In genomic region chr5:64853421-64853820, GRCm38 (mm10) we compare ENCODE assay signal across 16 mouse cellular contexts. TPM values are rescaled to one million over a fixed set of nuclear protein-coding genes. Genes with fewer than 3 reads are reported as not detected.
A peak's percentile ranks its signal among the peaks of the same experiment; 100 is the strongest.
DNase-seq lines count a peak whose midpoint lies in the region; ATAC-seq lines count a peak whose summit lies in the region.
"Had no signal": no experiment of that assay in that cellular context is flagged by ENCODE, and none has a peak within 500 bp of the region (broad histone marks: within the 10 kb centered on the region; RNA-seq: fewer than 3 reads in every experiment).

No protein-coding gene starts in this region.

- no peak for DNase-seq in heart, adult 11 months
- DNase-seq in limb, embryonic 10.5 days (ENCODE audit: low spot score): no peak
- DNase-seq in layer of hippocampus, postnatal 36 days: no peak
- DNase-seq: cerebellum, adult 11 months; gastrocnemius, postnatal 36 days; left cerebral cortex, postnatal 4 days; spleen, adult 18-20 months had no signal

- H3K36me3 ChIP-seq in heart, embryonic 15.5 days: no peaks in the 10 kb centered on the region
- H3K36me3 ChIP-seq in limb, embryonic 12.5 days: no peaks in the 10 kb centered on the region
- H3K36me3 ChIP-seq in limb, embryonic 10.5 days: no peaks in the 10 kb centered on the region
- H3K36me3 ChIP-seq in forebrain, embryonic 16.5 days (ENCODE audit: control insufficient read depth, insufficient read depth): no peaks in the 10 kb centered on the region
- H3K36me3 ChIP-seq in stomach, embryonic 16.5 days (ENCODE audit: control insufficient read depth, insufficient read depth, low read length): no peaks in the 10 kb centered on the region
- H3K36me3 ChIP-seq: G1E; hindbrain, embryonic 13.5 days; midbrain, embryonic 12.5 days had no signal

- no peak overlapping the region for H3K4me2 ChIP-seq in heart, embryonic 15.5 days
- no peak overlapping the region for H3K4me2 ChIP-seq in limb, embryonic 12.5 days
- no peak overlapping the region for H3K4me2 ChIP-seq in forebrain, embryonic 16.5 days (ENCODE audit: low read length)
- H3K4me2 ChIP-seq in stomach, embryonic 16.5 days (ENCODE audit: low read depth, low read length): no peak overlapping the region
- H3K4me2 ChIP-seq: hindbrain, embryonic 13.5 days; midbrain, embryonic 12.5 days had no signal

- H3K4me1 ChIP-seq in heart, embryonic 15.5 days (replicated peaks): peaks cover 11% of the 10 kb centered on the region
- peaks cover 10% of the 10 kb centered on the region for H3K4me1 ChIP-seq in limb, embryonic 12.5 days (replicated peaks)
- H3K4me1 ChIP-seq in limb, embryonic 10.5 days: peaks cover 5% of the 10 kb centered on the region; the same call in 1 of the 2 replicates
- peaks cover 8% of the 10 kb centered on the region for H3K4me1 ChIP-seq in forebrain, embryonic 16.5 days (replicated peaks; ENCODE audit: control insufficient read depth, insufficient read depth, low read length)
- H3K4me1 ChIP-seq in stomach, embryonic 16.5 days (ENCODE audit: control insufficient read depth, insufficient read depth, low read length): peaks cover 11% of the 10 kb centered on the region
- H3K4me1 ChIP-seq: hindbrain, embryonic 13.5 days; midbrain, embryonic 12.5 days had no signal

- peak overlapping the region; percentile 35 for H3K27ac ChIP-seq in heart, embryonic 15.5 days
- peak overlapping the region; percentile 73; the same call in 1 of the 2 replicates for H3K27ac ChIP-seq in limb, embryonic 12.5 days
- H3K27ac ChIP-seq in limb, embryonic 10.5 days: no peak overlapping the region
- peak overlapping the region; percentile 60; the same call in 1 of the 2 replicates for H3K27ac ChIP-seq in forebrain, embryonic 16.5 days (ENCODE audit: low read length)
- H3K27ac ChIP-seq in stomach, embryonic 16.5 days (ENCODE audit: low read length): peak overlapping the region; percentile 88
- H3K27ac ChIP-seq: hindbrain, embryonic 13.5 days; liver, embryonic 14.5 days; macrophage; midbrain, embryonic 12.5 days had no signal

- 0 out of 2 replicates have a peak, but pooled peaks cover 10% of the 10 kb centered on the region for H3K9me3 ChIP-seq in heart, embryonic 15.5 days (replicated peaks)
- H3K9me3 ChIP-seq in limb, embryonic 12.5 days: peaks cover 4% of the 10 kb centered on the region; the same call in 1 of the 2 replicates
- no peaks in the 10 kb centered on the region for H3K9me3 ChIP-seq in limb, embryonic 10.5 days (replicated peaks)
- H3K9me3 ChIP-seq in forebrain, embryonic 16.5 days (ENCODE audit: control insufficient read depth, low read length): peaks cover 6% of the 10 kb centered on the region
- H3K9me3 ChIP-seq in stomach, embryonic 16.5 days (replicated peaks; ENCODE audit: control insufficient read depth, low read length): peaks cover 6% of the 10 kb centered on the region; the same call in 1 of the 2 replicates

- no peak overlapping the region for H3K4me3 ChIP-seq in heart, embryonic 15.5 days
- H3K4me3 ChIP-seq in limb, embryonic 12.5 days (replicated peaks): no peak overlapping the region
- H3K4me3 ChIP-seq in limb, embryonic 10.5 days: no peak overlapping the region
- H3K4me3 ChIP-seq in forebrain, embryonic 16.5 days (replicated peaks; ENCODE audit: low read length): no peak overlapping the region
- H3K4me3 ChIP-seq in stomach, embryonic 16.5 days (replicated peaks; ENCODE audit: low read length): no peak overlapping the region
- H3K4me3 ChIP-seq: hindbrain, embryonic 13.5 days; midbrain, embryonic 12.5 days had no signal

- 84% methylated on average over 5 of the region's 5 CpGs for WGBS in heart, embryonic 15.5 days
- WGBS in limb, embryonic 12.5 days: 88% methylated on average over 5 of the region's 5 CpGs
- WGBS in limb, embryonic 10.5 days: 92% methylated on average over 5 of the region's 5 CpGs
- 68% methylated on average over 5 of the region's 5 CpGs for WGBS in forebrain, embryonic 16.5 days
- 57% methylated on average over 5 of the region's 5 CpGs for WGBS in stomach, embryonic 16.5 days

- ATAC-seq in heart, embryonic 15.5 days (replicated peaks; ENCODE audit: insufficient number of reproducible peaks, insufficient read depth, low FRiP score, low read depth): no peak
- no peak for ATAC-seq in limb, embryonic 12.5 days (ENCODE audit: insufficient number of reproducible peaks, insufficient read depth, low FRiP score, low TSS enrichment, low read depth)
- no peak; the same call in none of the 2 replicates for ATAC-seq in forebrain, embryonic 16.5 days
- 0 out of 2 replicates have a peak, but pooled peaks have one; percentile 5 for ATAC-seq in stomach, embryonic 16.5 days (ENCODE audit: insufficient read depth, low FRiP score)

- H3K9ac ChIP-seq in heart, embryonic 15.5 days: no peak overlapping the region
- no peak overlapping the region for H3K9ac ChIP-seq in limb, embryonic 12.5 days (replicated peaks)
- H3K9ac ChIP-seq in forebrain, embryonic 16.5 days (replicated peaks; ENCODE audit: low read depth, low read length): no peak overlapping the region
- H3K9ac ChIP-seq in stomach, embryonic 16.5 days (ENCODE audit: low read length): no peak overlapping the region
- H3K9ac ChIP-seq: hindbrain, embryonic 13.5 days; liver, embryonic 14.5 days; midbrain, embryonic 12.5 days had no signal

- no peaks in the 10 kb centered on the region for H3K27me3 ChIP-seq in heart, embryonic 15.5 days
- no peaks in the 10 kb centered on the region for H3K27me3 ChIP-seq in limb, embryonic 12.5 days
- H3K27me3 ChIP-seq in limb, embryonic 10.5 days (ENCODE audit: low read depth, poor library complexity, severe bottlenecking): no peaks in the 10 kb centered on the region
- H3K27me3 ChIP-seq in forebrain, embryonic 16.5 days (replicated peaks; ENCODE audit: control insufficient read depth, insufficient read depth, low read length): no peaks in the 10 kb centered on the region
- H3K27me3 ChIP-seq in stomach, embryonic 16.5 days (ENCODE audit: control insufficient read depth, insufficient read depth, low read length): no peaks in the 10 kb centered on the region
- H3K27me3 ChIP-seq: hindbrain, embryonic 13.5 days; midbrain, embryonic 12.5 days had no signal

RNA-seq across cellular contexts. Expression of gene Klf3, which starts 50.2 kb away (rescaled TPM):
- 44.3 and 53.3 TPM in 2 replicates for polyA plus RNA-seq in heart, embryonic 15.5 days (2015; fragmentation: Nextera tagmentation; extraction: Ambion mirVana)
- 37.2 and 37.8 TPM in 2 replicates for polyA plus RNA-seq in limb, embryonic 12.5 days (2016; fragmentation: Nextera tagmentation; extraction: Ambion mirVana)
- polyA plus RNA-seq in limb, embryonic 10.5 days (2016; fragmentation: Nextera tagmentation; extraction: Ambion mirVana): 40.8 and 42.7 TPM in 2 replicates
- polyA plus RNA-seq in forebrain, embryonic 16.5 days (2015; fragmentation: Nextera tagmentation; extraction: Ambion mirVana): 30.9 and 32.9 TPM in 2 replicates
- 63.7 and 66.8 TPM in 2 replicates for polyA plus RNA-seq in stomach, embryonic 16.5 days (2015; fragmentation: Nextera tagmentation; extraction: Ambion mirVana)
- total RNA-seq in layer of hippocampus, postnatal 36 days (2021): 10 to 100 TPM; 49.7 to 52.7 TPM
